Mouse (Mus musculus): ENCODE measurements around the gene Ranbp3.
"Not testable (repeated sequence)": the region's sequence is repeated elsewhere in the genome, so short reads cannot be mapped to it uniquely, and the experiment has no call there.

Ranbp3 gene

DNA sequence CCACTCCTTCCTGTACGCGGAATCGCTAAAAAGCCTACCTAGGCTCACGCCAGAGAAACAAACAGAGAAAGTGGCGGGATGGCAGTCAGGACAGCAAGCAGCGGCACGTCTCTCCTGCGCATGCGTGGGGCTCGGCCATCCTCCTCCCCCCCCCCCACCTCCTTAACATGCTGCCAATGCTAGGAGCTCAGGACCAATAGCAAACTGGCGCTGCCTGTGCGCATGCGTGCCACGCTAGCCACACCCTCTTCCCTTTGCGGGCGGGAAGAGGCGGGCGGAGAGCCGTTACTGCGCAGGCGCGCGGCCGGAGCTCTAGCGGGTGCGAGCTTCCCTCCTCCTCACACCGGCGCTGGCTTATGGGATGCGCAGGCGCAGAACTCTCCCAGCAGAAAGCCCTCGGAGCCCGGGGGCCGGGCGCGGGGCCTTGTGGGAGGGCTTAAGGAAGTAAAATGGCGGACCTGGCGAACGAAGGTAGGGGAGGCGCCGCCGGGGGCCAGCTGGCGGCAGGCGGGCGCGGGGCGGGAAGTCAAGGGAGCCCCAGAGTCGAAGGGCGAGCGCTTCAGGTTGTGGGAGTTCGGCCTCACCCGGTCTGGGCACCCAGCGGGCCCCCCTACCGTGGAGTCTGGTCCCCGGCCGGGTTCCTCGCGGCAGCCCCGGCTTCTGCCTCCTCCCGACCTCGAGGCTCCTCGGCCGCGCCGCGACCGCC lies at the start of gene Ranbp3:
Gene Ranbp3, plus strand, starts transcription at position 354 of the 706 bp plus-strand sequence.
- in situ Hi-C loops (cut with MboI, MseI): loop anchor here (5.0 kb wide), 1 partner anchor 86 kb away; no protein-coding TSS in a partner anchor

DNA sequence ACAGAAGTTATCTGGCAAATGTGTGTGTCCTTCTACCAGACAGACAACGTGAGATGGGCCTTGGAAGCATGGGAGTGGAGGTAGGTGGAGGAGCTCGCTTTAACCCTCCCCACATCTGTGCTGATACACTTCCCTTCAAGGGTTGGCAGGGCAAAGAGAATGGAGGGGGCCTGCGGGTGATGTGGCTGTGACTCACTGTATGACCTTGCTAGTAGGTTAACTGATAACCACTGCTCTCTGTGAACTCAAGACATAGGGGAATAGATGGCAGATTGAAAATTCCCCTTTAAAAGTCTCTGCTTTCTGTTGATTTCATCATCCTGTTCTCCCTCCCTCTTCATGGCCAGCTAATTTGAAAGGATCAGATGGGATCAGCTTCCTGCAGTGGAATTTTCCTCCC lies 47.6 kb upstream of the Ranbp3 start:
- in situ Hi-C loops (cut with MboI, MseI): no loop called here

DNA sequence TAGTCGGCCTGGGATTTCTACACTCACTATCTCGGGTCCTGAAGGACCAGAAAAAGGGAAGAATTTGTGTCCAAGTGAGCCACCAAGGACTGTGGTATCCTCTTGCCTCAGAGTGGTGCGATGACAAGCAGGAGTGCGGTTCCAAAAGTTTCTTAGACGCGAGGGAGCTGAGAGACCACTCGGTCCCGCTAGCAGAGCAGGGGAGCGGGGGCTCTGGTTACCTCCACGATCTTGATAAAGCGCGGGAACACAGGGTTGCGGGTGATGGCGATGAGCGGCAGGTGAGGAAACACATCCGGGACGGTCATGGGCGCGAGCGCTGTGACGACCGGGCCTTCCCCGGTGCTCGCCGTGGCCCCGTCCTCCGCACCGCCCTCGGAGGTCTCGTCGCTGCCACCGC lies 46.8 kb upstream of the Ranbp3 start:
- in situ Hi-C loops (cut with MboI, MseI): no loop called here

DNA sequence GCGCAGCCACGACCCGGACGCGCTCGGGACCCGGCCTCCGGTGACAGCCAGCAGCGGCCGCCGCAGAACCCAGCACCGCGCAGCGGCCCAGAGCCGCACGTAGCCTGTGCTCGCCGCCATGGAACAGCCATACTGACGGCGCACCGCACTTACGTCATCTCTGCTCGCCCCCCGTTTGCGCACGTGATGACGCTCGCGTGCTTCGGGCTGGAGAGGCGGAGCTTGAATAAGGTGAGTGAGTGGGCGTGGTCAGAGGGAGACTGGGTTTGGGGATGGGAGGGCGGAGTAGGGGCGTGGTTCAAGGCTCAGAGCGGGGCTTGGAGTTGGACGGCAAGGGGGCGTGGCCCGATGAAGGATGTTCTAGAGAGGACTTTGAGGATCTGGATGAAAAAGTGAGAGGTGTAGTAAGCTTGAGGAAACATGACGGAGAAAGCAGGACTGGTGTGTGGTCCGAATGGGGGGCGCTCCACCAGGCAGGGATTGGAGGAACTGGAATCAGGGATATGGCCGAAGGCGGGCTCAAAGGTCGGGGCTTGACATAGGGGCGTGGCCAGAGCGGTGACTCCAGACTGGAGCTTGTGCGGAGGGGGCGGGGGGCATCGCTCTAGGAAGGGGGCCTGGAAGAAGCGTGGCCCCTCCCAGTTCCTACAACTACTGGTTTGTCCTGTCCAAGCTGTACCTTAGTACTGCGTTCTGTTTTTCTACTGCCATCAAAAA lies 46.2 kb upstream of the Ranbp3 start, which contains the start of gene Lonp1:
Gene Lonp1, minus strand, starts transcription at position 134 of the 717 bp plus-strand sequence.
- in situ Hi-C loops (cut with MboI, MseI): no loop called here

GRCm38 (mm10) chr17:56627530-56628277 lies 45.4 kb upstream of the Ranbp3 start, which contains the start of gene Catsperd:
Gene Catsperd, plus strand, starts transcription at chr17:56628143.
- in situ Hi-C loops (cut with MboI, MseI): no loop called here

DNA sequence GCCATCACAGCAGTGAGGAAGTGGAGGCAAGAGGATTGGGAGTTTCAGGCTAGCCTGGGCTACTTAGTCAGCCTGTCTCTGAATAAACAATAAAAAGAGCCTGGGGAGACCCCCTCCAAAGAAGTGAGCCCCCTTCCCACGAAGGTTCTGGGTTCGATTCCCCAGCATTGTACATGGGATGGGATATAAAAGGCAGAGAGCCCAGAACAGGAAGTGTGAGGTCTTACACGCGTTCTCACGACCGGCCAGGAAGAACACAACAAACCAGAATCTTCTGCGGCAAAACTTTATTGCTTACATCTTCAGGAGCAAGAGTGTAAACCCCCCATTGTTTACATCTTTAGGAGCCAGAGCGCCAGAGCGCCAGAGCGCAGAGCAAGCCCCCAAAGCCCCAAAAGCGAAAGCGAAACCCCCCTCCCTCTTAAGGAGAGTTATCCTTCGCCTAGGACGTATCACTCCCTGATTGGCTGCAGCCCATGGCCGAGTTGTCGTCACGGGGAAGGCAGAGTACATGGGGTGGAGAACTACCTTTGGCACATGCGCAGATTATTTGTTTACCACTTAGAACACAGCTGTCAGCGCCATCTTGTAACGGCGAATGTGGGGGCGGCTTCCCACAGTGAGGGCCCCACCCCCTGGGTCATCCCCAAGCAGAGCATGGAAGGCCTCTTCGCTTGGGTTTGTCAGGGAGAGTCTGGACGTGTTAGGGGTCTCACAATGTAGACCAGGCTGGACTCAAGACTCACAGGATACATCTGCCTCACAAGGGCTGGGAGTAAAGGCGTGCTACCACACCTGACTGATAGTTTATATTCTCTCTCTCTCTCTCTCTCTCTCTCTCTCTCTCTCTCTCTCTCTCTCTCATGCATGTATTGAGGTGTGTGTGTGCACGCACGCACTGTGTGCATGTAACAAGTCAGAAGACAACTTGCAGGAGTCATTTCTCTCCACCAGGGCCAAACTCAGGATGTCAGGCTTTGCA lies 43.0 kb upstream of the Ranbp3 start:
- in situ Hi-C loops (cut with MboI, MseI): not testable (repeated sequence)

DNA sequence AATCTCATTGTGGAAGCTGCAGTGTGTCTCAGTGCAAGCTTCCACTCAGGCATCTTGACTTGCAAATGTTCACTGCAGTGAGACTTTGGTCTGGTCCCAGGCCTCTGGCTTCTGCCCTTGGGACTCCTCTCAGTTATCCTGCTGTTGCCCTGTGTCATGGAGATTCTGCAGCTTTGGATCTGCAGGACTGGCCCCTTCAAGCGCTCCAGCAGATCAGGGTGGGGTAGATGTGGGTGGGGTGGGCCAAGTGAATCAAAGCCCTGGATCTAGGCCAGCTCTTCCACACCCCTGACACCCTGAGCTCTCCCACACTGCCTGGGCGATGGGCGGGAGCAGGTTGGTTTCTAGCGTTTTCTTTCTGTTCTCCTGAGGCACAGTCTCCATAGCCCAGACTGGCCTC lies 41.3 kb upstream of the Ranbp3 start:
- in situ Hi-C loops (cut with MboI, MseI): no loop called here

DNA sequence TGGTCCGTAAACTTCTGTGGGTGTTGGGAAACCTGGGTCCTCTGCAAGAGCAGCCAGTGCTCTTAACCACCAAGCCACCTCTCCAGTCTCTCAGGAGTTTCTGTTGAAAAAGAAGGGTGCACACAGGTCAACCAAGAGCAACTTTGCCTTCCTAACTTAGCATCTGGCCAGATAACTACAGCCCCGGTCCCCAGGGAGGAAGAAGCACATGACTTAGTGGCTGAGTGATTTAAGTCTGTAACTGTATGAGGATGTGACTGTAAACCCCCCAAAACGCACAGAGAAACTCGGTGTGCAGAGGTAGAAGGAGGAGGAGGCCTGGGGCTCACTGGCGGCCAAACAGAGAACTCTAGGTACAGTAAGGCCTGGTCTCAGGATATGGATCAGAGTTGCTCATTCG lies 39.1 kb upstream of the Ranbp3 start:
- in situ Hi-C loops (cut with MboI, MseI): no loop called here

DNA sequence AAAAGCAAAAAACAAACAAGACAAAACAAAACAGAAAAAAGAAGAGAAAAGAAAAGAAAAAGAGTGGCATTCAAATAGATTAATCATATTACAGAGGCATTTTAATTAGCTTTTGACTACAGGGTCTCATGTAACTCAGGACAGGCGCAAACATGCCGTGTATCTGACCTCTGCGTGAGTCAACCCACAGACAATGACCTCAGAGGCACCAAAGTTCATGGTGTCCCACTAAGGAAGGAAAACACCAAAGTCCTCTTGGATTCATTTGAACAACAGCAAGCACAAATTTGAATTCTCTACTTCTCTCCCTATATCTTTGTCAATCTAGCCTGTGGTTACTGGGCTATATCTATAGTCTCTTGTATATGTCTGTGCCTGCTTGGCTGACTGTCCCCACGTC lies 29.9 kb upstream of the Ranbp3 start:
- in situ Hi-C loops (cut with MboI, MseI): no loop called here

GRCm38 (mm10) chr17:56647546-56647945 lies 25.5 kb upstream of the Ranbp3 start:
- in situ Hi-C loops (cut with MboI, MseI): no loop called here

DNA sequence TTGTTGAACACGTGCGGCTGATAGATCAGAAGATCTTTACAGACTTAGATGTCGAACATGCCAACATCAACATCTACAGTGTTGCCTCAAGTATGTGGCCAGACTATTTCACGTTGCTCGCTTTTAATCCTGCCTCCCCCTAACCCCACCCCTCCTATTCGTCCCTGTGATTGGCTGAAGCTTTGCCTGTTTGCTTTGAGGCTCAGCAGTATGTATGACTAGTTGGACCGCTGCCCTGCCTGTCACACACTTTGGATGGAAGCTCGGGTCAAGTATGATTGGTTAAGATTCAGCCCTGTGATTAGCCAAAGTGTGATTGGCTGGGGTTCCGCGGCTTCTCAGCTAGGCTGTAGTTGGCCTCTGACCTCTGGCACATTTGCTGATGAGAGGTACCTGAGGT lies 21.3 kb upstream of the Ranbp3 start:
- in situ Hi-C loops (cut with MboI, MseI): loop anchor here (10.0 kb wide), 1 partner anchor 277 kb away; no protein-coding TSS in a partner anchor

- in situ Hi-C loops (cut with MboI, MseI): loop anchor here (10.0 kb wide), 1 partner anchor 280 kb away; no protein-coding TSS in a partner anchor
Observed at GRCm38 (mm10) chr17:56654771-56655170, 18.3 kb upstream of the Ranbp3 start.

DNA sequence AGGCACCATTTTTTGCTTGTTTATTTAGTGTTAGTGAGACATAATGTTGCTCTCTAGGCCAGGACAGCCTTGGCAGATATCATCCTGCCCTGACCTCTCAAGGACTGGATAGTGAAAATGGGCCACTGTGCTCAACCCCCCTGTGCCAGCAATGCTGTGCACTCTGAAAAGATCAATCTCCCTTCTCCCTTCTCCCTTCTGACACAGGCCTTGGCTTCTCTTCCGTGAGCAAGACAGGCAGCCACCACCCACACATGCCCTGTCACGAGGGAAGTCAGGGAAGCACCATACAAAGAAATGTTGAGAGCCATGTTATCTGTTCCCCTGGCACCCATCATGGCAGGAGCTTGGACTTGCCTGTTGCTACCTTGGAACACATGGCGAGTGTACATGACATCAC lies 17.8 kb upstream of the Ranbp3 start:
- in situ Hi-C loops (cut with MboI, MseI): loop anchor here (10.0 kb wide), 1 partner anchor 281 kb away; no protein-coding TSS in a partner anchor

DNA sequence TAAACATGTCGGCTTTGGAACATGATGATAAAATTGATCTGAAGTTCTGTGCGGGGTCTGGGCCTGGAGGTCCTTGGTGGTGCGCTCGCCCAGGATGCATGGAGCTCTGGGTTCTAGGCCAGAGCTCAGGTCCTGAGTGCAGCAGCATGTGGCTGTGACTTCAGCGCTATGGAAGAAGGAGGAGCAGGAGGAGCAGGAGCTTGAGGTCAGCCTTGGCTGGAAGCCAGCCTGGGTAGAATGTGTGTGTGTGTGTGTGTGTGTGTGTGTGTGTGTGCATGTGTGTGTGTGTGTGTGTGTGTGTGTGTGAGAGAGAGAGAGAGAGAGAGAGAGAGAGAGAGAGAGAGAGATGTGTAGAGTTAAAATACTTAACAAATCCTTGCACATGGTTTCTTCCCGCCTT lies 16.9 kb upstream of the Ranbp3 start:
- in situ Hi-C loops (cut with MboI, MseI): loop anchor here (10.0 kb wide), 1 partner anchor 281 kb away; no protein-coding TSS in a partner anchor

DNA sequence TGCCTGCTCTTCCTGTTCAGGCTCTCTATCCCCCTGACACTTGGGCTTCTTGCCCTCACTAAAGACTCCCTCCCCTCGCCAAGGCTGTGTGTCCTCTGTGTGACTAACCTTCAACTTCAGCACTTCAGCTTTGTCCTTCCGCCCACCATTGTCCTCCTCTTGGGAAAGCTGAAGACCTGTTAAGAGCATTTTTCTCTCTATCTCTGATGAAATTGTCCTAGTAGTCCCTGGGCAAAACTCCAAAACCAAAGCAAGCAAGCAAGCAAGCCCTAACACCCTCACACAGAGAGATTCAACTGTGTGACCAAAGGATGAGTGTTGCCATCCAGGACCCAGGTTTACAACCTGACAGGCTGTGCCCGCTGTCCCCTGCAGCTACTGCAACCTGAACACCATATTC lies 9.4 kb upstream of the Ranbp3 start:
- in situ Hi-C loops (cut with MboI, MseI): no loop called here

- in situ Hi-C loops (cut with MboI, MseI): no loop called here
Observed at GRCm38 (mm10) chr17:56664333-56664732, 8.8 kb upstream of the Ranbp3 start.

DNA sequence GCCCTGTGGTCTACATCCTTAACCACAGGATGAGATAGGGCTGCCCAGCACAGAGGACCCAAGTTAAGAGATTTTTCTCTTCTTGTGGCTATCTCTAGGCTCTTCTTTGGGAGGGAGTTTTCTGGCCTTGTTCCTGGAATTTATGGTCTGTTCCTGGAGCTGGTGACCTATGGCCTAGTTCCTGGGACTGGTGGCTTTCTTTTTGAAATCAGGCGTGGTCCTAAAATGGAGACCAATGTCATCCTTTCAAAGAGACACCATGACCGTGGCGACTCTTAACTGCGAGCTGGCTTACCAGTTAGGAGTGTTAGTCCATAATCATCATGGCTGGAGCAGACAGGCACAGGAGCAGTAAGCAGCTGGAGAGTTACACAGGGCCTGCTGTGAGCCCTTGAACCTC lies 6.7 kb upstream of the Ranbp3 start:
- in situ Hi-C loops (cut with MboI, MseI): loop anchor here (5.0 kb wide), 1 partner anchor 49 kb away; no protein-coding TSS in a partner anchor

DNA sequence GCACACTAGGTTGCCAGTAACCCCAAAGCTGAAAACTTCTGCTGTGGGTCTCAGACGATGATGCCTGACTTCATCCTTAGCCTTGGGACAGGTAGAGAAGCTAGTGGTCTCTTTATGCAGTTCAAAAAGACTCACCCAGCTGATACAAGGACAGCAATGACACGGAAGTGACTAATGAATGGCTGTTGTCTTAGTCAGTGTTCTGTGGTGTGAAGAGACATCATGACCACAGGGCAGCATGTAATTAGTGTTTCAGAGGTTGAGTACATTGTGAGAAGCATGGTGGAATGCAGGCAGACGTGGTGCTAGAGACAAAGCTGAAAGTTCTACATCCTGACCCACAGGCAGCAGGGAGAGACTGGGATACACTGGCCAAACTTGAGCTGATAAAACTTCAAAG lies 5.5 kb upstream of the Ranbp3 start:
- in situ Hi-C loops (cut with MboI, MseI): loop anchor here (5.0 kb wide), 1 partner anchor 50 kb away; no protein-coding TSS in a partner anchor

GRCm38 (mm10) chr17:56668384-56669144 lies 4.5 kb upstream of the Ranbp3 start:
- in situ Hi-C loops (cut with MboI, MseI): loop anchor here (5.0 kb wide), 1 partner anchor 51 kb away; no protein-coding TSS in a partner anchor

DNA sequence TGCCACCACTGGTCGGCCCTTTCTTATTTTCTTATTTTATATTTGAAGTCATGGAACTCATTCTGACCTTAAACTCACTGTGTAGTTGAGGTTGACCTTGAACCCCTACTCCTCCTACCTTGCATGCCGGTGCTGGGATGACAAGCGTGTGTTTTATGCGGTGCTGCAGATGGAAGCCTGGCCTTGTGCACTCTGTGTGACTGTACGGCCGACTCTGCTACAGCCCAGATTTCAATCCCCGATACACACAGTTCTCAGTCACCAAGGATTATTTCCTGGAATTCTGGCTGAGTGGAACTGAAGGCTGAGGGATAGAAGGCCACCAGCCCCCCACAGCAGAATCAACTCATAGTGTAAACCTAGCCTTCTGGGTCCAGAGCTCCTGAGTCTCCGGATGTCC lies 3.3 kb upstream of the Ranbp3 start:
- in situ Hi-C loops (cut with MboI, MseI): loop anchor here (5.0 kb wide), 2 partner anchors 52 to 82 kb away; no protein-coding TSS in a partner anchor

Data from T-helper 1 cell (primary cell).